Mouse (Mus musculus) intestine, embryonic 16.5 days (tissue): ENCODE measurements around the gene Aplp1. TPM values are rescaled to one million over a fixed set of nuclear protein-coding genes. Genes with fewer than 3 reads are reported as not detected.

Source experiments
- ATAC-seq: fragments of 200-750 bp; cut with Nextera tagmentation; 2 replicates; pipeline ENCODE4 v1.8.0; 2017; ENCODE audit warnings: moderate TSS enrichment, moderate library complexity
- H3K27ac ChIP-seq: fragments of 300-500 bp; sonication (generic); 2 replicates; pipeline ENCODE4 v1.5.1; 2014; ENCODE audit warnings: mild to moderate bottlenecking, low read length
- H3K27me3 ChIP-seq: fragments of 300-500 bp; sonication (generic); replicated peaks from 2 replicates; pipeline ENCODE4 v1.6.1; 2014; ENCODE audit warnings: low read length, control low read depth, mixed read lengths; ENCODE audit not compliant: control insufficient read depth, insufficient read depth
- H3K36me3 ChIP-seq: fragments of 300-500 bp; sonication (generic); 2 replicates; pipeline ENCODE4 v1.6.1; 2014; ENCODE audit warnings: low read length, control low read depth; ENCODE audit not compliant: control insufficient read depth, insufficient read depth
- H3K4me1 ChIP-seq: fragments of 300-500 bp; sonication (generic); 2 replicates; pipeline ENCODE4 v1.6.1; 2014; ENCODE audit warnings: low read length, control low read depth, mixed read lengths; ENCODE audit not compliant: control insufficient read depth, insufficient read depth
- H3K4me2 ChIP-seq: fragments of 300-500 bp; sonication (generic); 2 replicates; pipeline ENCODE4 v1.6.1; 2014; ENCODE audit warnings: low read depth, low read length, control low read depth
- H3K4me3 ChIP-seq: fragments of 300-500 bp; sonication (generic); 2 replicates; pipeline ENCODE4 v1.5.1; 2014; ENCODE audit warnings: mild to moderate bottlenecking, low read length
- H3K9ac ChIP-seq: fragments of 300-500 bp; sonication (generic); 2 replicates; pipeline ENCODE4 v1.6.1; 2014; ENCODE audit warnings: low read depth, low read length
- H3K9me3 ChIP-seq: fragments of 300-500 bp; sonication (generic); 2 replicates; pipeline ENCODE4 v1.6.1; 2016; ENCODE audit warnings: low read length, control low read depth; ENCODE audit not compliant: control insufficient read depth
- WGBS: fragments of 180-500 bp; shearing (Covaris S2); extraction: QIAGEN DNeasy Blood & Tissue Kit; methylation state at CpG from one replicate; pipeline ENCODE4 v1.1.7; 2014; 5-methylcytosine and 5-hydroxymethylcytosine counted together
- polyA plus RNA-seq: library from polyadenylated mRNA; unstranded; fragments of >200 nt; fragmentation: Nextera tagmentation; extraction: Ambion mirVana; gene quantifications from 2 replicates; pipeline ENCODE4 v1.2.1, GENCODE M21; 2015

Aplp1 gene
- polyA plus RNA-seq, 1 experiment from 2014 or later, result 32.4 TPM

- ATAC-seq, result peak; percentile 94
- no peak overlapping the region for H3K4me3 ChIP-seq
- 47% methylated on average over 4 of the region's 4 CpGs for WGBS
These were observed 29.7 kb upstream of the Aplp1 start for GRCm38 (mm10) chr7:30474999-30475398.

GRCm38 (mm10) chr7:30472411-30472810, 27.1 kb upstream of the Aplp1 start:
- Histone ChIP-seq H3K27ac (no peak overlapping the region), H3K4me3 (no peak overlapping the region), H3K4me2 (no peak overlapping the region), H3K36me3 (no peaks in the 10 kb centered on the region), H3K27me3 (peaks cover 3% of the 10 kb centered on the region; the same call in 1 of the 2 replicates), H3K4me1 (0 out of 2 replicates have a peak, but pooled peaks cover under 1% of the 10 kb centered on the region), H3K9me3 (no peaks in the 10 kb centered on the region), H3K9ac (no peak overlapping the region)
- ATAC-seq, result no peak
- WGBS, result 56% methylated on average over 5 of the region's 5 CpGs

More at GRCm38 (mm10) chr7:30474999-30475398, 29.7 kb upstream of the Aplp1 start:
- no peaks in the 10 kb centered on the region for H3K9me3 ChIP-seq
- no peak overlapping the region for H3K4me2 ChIP-seq
- no peaks in the 10 kb centered on the region for H3K36me3 ChIP-seq
- peaks cover 8% of the 10 kb centered on the region for H3K4me1 ChIP-seq
- no peaks in the 10 kb centered on the region for H3K27me3 ChIP-seq
- peak overlapping the region; percentile 34; the same call in 1 of the 2 replicates for H3K27ac ChIP-seq
- H3K9ac ChIP-seq, result no peak overlapping the region

DNA sequence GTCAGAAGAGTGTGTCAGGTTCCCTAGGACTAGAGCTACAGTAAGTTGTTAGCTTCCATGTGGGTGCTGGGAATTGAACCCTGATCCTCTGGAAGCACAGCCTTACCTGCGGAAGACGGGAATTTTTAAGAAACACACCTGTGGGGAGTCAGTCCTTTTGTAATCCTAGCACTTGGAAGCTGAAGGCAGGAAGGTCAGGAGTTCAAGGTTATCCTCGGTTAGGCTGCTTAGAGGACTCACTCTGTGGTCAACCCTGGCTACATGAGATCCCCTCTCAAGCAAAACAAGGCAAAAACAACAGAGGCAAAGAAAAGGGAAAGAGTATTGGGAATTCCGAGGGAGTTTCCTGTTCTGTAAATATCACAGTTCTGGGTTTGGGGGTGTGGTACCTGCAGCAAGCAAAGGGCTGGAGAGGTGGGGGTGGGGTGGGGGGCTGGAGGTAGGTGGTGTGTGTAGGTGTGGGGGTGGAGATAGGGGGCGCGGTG, 19.5 kb upstream of the Aplp1 start:
- Histone ChIP-seq H3K4me1 (no peaks in the 10 kb centered on the region; the same call in 1 of the 2 replicates), H3K9me3 (no peaks in the 10 kb centered on the region), H3K36me3 (no peaks in the 10 kb centered on the region), H3K27ac (no peak overlapping the region), H3K9ac (no peak overlapping the region), H3K4me2 (no peak overlapping the region), H3K4me3 (no peak overlapping the region), H3K27me3 (peaks cover 60% of the 10 kb centered on the region)
- WGBS, result 11% methylated on average over 6 of the region's 6 CpGs
- no peak for ATAC-seq

DNA sequence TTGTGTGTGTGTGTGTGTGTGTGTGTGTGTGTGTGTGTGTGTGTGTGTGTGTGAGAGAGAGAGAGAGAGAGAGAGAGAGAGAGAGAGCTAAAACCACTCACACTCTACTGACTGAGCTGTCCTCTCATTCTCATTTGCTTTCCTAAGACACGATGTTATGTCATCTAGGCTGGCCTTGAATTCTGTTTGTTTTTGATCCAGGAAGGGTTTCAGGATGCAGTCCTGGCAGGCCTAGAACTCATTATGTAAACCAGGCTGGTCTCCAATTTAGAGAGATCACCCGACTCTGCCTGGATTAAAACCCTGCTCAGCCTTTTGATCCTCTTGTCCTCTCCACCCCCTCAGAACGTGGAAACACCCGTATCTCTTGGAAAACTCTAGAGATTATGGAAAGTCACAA, 18.7 kb upstream of the Aplp1 start:
- Histone ChIP-seq H3K27me3 (peaks cover 68% of the 10 kb centered on the region), H3K4me2 (no peak overlapping the region), H3K9ac (no peak overlapping the region), H3K9me3 (no peaks in the 10 kb centered on the region), H3K27ac (no peak overlapping the region), H3K4me3 (no peak overlapping the region), H3K36me3 (no peaks in the 10 kb centered on the region), H3K4me1 (no peaks in the 10 kb centered on the region; the same call in 1 of the 2 replicates)
- WGBS, result 23% methylated on average over 4 of the region's 4 CpGs
- no peak for ATAC-seq

GRCm38 (mm10) chr7:30463568-30463967, 18.2 kb upstream of the Aplp1 start:
- no peak overlapping the region for H3K9ac ChIP-seq
- no peaks in the 10 kb centered on the region for H3K9me3 ChIP-seq
- H3K4me1 ChIP-seq, result no peaks in the 10 kb centered on the region; the same call in 1 of the 2 replicates
- H3K27me3 ChIP-seq, result peaks cover 73% of the 10 kb centered on the region
- H3K27ac ChIP-seq, result no peak overlapping the region
- H3K36me3 ChIP-seq, result no peaks in the 10 kb centered on the region
- no peak for ATAC-seq
- no peak overlapping the region for H3K4me3 ChIP-seq
- no peak overlapping the region for H3K4me2 ChIP-seq
- WGBS, result 38% methylated on average over 7 of the region's 7 CpGs

DNA sequence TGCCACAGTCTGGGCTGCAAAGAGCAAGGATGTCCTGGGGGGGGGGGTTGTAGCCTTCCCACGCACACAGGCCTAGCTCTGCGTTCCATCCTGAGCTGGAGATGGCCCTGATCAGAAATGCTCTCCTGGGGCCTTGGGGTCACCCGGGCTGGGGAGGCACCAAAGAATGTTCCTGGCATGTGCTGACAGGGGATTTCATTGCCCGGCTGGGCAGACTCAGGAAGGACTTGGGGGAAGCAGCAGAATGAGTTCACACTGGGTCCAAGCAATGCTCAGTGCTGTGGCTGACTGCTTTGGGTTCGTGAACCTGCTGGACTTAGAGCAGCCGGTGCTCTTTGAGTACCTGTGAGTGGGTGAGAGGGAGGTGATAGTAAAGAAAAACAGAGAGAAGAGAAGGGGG, 14.1 kb upstream of the Aplp1 start:
- ATAC-seq, result no peak
- Histone ChIP-seq H3K4me3 (no peak overlapping the region), H3K9ac (no peak overlapping the region), H3K4me1 (0 out of 2 replicates have a peak, but pooled peaks cover 4% of the 10 kb centered on the region), H3K36me3 (no peaks in the 10 kb centered on the region), H3K27ac (no peak overlapping the region), H3K9me3 (no peaks in the 10 kb centered on the region), H3K27me3 (peaks cover 81% of the 10 kb centered on the region), H3K4me2 (no peak overlapping the region)
- 42% methylated on average over 6 of the region's 6 CpGs for WGBS

DNA sequence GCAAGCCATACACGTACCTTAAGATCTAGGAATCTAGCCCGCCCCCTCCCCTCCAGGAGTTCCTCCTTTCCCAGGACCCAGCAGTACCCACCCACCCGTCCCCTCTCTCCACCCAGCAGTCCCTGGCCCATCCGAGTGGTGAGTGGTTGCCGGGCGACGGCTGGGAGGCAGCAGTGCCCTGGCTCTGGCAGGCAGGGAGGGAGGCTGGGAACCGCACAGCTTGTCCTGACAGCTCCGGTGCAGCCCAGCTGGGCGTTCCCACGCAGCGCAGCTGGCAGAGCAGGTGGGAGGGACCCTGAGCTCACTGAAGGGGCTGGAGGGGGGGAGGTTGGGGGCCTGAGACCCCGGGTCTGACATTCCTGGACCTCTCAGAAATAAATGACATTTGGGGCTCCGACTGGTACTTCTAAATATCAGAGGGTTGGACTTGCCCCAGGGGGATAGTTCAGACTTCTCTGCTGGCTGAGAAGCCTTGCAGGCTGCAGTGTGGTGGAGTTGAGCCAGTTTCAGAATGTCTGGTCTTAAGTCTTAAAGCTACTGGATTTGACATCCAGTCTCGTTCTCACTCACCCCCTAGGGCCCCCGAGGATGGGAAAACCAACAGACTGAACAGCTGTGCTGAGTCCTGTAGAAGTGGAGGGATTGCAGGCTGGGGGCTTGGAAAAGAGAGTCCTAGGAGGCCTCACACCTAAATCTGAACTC, 12.4 kb upstream of the Aplp1 start, which contains the start of the genes Kirrel2 and Nphs1:
Gene Kirrel2, minus strand, starts transcription at position 62 of the 702 bp plus-strand sequence.
Gene Nphs1, plus strand, starts transcription at position 687 of the 702 bp plus-strand sequence.
- Histone ChIP-seq H3K4me1 (peaks cover 6% of the 10 kb centered on the region; the same call in 1 of the 2 replicates), H3K9me3 (no peaks in the 10 kb centered on the region), H3K9ac (peak within 1 kb of the TSS; percentile 10; the same call in 1 of the 2 replicates), H3K4me3 (peak within 1 kb of the TSS; percentile 23), H3K27me3 (peaks cover 87% of the 10 kb centered on the region), H3K4me2 (peak within 1 kb of the TSS; percentile 28), H3K27ac (peak within 1 kb of the TSS; percentile 23; the same call in 1 of the 2 replicates), H3K36me3 (no peaks in the 10 kb centered on the region)
- peak; percentile 69 for ATAC-seq
- 2% methylated on average over 16 of the region's 16 CpGs for WGBS

DNA sequence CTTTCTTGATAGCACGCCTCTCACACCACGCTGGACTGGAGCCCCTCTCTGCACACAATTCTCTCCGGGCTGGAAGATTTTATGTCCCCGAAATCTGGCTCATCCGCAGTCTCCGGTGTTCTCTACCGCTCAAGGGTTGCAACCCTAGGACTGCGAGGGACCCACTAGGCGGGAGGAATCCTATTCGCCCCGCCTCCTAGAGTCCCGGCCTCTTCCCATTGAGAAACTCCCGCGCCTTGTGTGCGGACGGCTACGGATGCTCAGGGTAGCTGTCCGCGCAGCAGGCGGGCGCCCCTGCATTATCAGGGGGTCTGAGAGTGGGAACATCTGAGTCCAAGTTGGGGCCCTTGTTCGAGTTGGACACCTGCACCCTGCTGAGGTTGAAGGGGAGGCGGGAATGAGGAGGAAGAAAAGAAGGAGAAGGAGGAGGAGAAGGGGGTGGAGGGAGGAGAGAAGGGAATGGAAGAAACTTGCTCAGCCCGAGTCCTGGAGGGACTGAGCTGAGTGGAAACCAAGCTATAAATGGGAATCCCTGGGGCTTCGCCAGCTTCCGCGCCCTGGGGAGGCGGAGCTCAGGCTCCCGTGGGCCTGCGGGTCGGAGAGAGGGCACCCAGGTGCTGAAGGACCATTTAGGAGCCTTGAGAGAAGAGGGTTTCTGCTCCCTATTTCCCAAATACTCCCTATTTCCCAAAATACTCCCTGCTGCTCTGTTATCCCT, 11.7 kb upstream of the Aplp1 start:
- WGBS, result 1% methylated on average over 31 of the region's 31 CpGs
- peaks cover 90% of the 10 kb centered on the region for H3K27me3 ChIP-seq
- ATAC-seq, result no peak
- no peaks in the 10 kb centered on the region for H3K36me3 ChIP-seq
- peak overlapping the region; percentile 10; the same call in 1 of the 2 replicates for H3K9ac ChIP-seq
- H3K4me2 ChIP-seq, result peak overlapping the region; percentile 28
- H3K27ac ChIP-seq, result no peak overlapping the region
- peaks cover 6% of the 10 kb centered on the region; the same call in 1 of the 2 replicates for H3K4me1 ChIP-seq
- H3K4me3 ChIP-seq, result peak overlapping the region; percentile 23
- no peaks in the 10 kb centered on the region for H3K9me3 ChIP-seq

- peak overlapping the region; percentile 23; the same call in 1 of the 2 replicates for H3K4me3 ChIP-seq
- 0% methylated on average over 9 of the region's 9 CpGs for WGBS
These were observed 11.2 kb upstream of the Aplp1 start for GRCm38 (mm10) chr7:30456487-30456886.

More at GRCm38 (mm10) chr7:30456487-30456886, 11.2 kb upstream of the Aplp1 start:
- ATAC-seq, result no peak
- Histone ChIP-seq H3K27me3 (peaks cover 88% of the 10 kb centered on the region), H3K9me3 (no peaks in the 10 kb centered on the region), H3K4me2 (peak overlapping the region; percentile 28), H3K9ac (no peak overlapping the region), H3K36me3 (no peaks in the 10 kb centered on the region), H3K27ac (no peak overlapping the region), H3K4me1 (peaks cover 6% of the 10 kb centered on the region; the same call in 1 of the 2 replicates)
